Mouse (Mus musculus) stomach, embryonic 15.5 days (tissue): ENCODE measurements around the gene Ap1b1. TPM values are rescaled to one million over a fixed set of nuclear protein-coding genes. Genes with fewer than 3 reads are reported as not detected.

ENCODE experiments used
- ATAC-seq: fragments of 200-750 bp; cut with Nextera tagmentation; 2 replicates; pipeline ENCODE4 v1.8.0; 2017; ENCODE audit warnings: low read depth, moderate number of reproducible peaks, moderate TSS enrichment; ENCODE audit not compliant: insufficient read depth, low FRiP score
- H3K27ac ChIP-seq: fragments of 300-500 bp; sonication (generic); 2 replicates; pipeline ENCODE4 v1.5.1; 2015; ENCODE audit warnings: mild to moderate bottlenecking, inconsistent platforms
- H3K27me3 ChIP-seq: fragments of 300-500 bp; sonication (generic); replicated peaks from 2 replicates; pipeline ENCODE4 v1.6.1; 2015; ENCODE audit warnings: inconsistent platforms
- H3K36me3 ChIP-seq: fragments of 300-500 bp; sonication (generic); 2 replicates; pipeline ENCODE4 v1.6.1; 2015; ENCODE audit warnings: inconsistent platforms
- H3K4me1 ChIP-seq: fragments of 300-500 bp; sonication (generic); 2 replicates; pipeline ENCODE4 v1.6.1; 2015; ENCODE audit warnings: inconsistent platforms
- H3K4me2 ChIP-seq: fragments of 300-500 bp; sonication (generic); 2 replicates; pipeline ENCODE4 v1.6.1; 2015; ENCODE audit warnings: mild to moderate bottlenecking, inconsistent platforms
- H3K4me3 ChIP-seq: fragments of 300-500 bp; sonication (generic); replicated peaks from 2 replicates; pipeline ENCODE4 v1.5.1; 2015; ENCODE audit warnings: inconsistent platforms
- H3K9ac ChIP-seq: fragments of 300-500 bp; sonication (generic); 2 replicates; pipeline ENCODE4 v1.6.1; 2015; ENCODE audit warnings: inconsistent platforms
- H3K9me3 ChIP-seq: fragments of 300-500 bp; sonication (generic); 2 replicates; pipeline ENCODE4 v1.6.1; 2016; ENCODE audit warnings: inconsistent platforms
- WGBS: fragments of 180-500 bp; shearing (Covaris S2); methylation state at CpG from one replicate; pipeline ENCODE4 v1.1.7; 2015; 5-methylcytosine and 5-hydroxymethylcytosine counted together
- polyA plus RNA-seq: library from polyadenylated mRNA; unstranded; fragments of >200 nt; fragmentation: Nextera tagmentation; extraction: Ambion mirVana; gene quantifications from 2 replicates; pipeline ENCODE4 v1.2.1, GENCODE M21; 2015

The Ap1b1 gene
- polyA plus RNA-seq, 1 experiment from 2014 or later: 57.5 TPM

- WGBS: 38% methylated on average over 2 of the region's 2 CpGs
- no peak overlapping the region for H3K27ac ChIP-seq
- no peaks in the 10 kb centered on the region for H3K9me3 ChIP-seq
- ATAC-seq: no peak
- H3K4me3 ChIP-seq: no peak overlapping the region
- no peak overlapping the region for H3K4me2 ChIP-seq
- no peaks in the 10 kb centered on the region for H3K4me1 ChIP-seq
- H3K27me3 ChIP-seq: no peaks in the 10 kb centered on the region
- no peak overlapping the region for H3K9ac ChIP-seq
- no peaks in the 10 kb centered on the region for H3K36me3 ChIP-seq
These were observed 19.1 kb upstream of the Ap1b1 start for GRCm38 (mm10) chr11:4967549-4967948.

GRCm38 (mm10) chr11:4968376-4968775 lies 18.2 kb upstream of the Ap1b1 start:
- WGBS: 73% methylated on average over 10 of the region's 10 CpGs
- no peaks in the 10 kb centered on the region for H3K36me3 ChIP-seq
- no peak overlapping the region for H3K4me3 ChIP-seq
- H3K4me2 ChIP-seq: no peak overlapping the region
- ATAC-seq: no peak
- H3K9me3 ChIP-seq: no peaks in the 10 kb centered on the region
- H3K9ac ChIP-seq: no peak overlapping the region
- no peaks in the 10 kb centered on the region for H3K4me1 ChIP-seq
- no peak overlapping the region for H3K27ac ChIP-seq
- no peaks in the 10 kb centered on the region for H3K27me3 ChIP-seq

- WGBS: 55% methylated on average over 13 of the region's 13 CpGs
- Histone ChIP-seq H3K36me3 (no peaks in the 10 kb centered on the region), H3K27me3 (no peaks in the 10 kb centered on the region), H3K4me2 (no peak overlapping the region), H3K9ac (no peak overlapping the region), H3K9me3 (no peaks in the 10 kb centered on the region), H3K4me1 (no peaks in the 10 kb centered on the region), H3K4me3 (no peak overlapping the region), H3K27ac (no peak overlapping the region)
- peak; percentile 68 for ATAC-seq
These were observed 13.4 kb upstream of the Ap1b1 start for GRCm38 (mm10) chr11:4972967-4973870.

GRCm38 (mm10) chr11:4973871-4974256 lies 12.8 kb upstream of the Ap1b1 start:
- H3K27ac ChIP-seq: no peak overlapping the region
- no peak for ATAC-seq
- H3K4me1 ChIP-seq: no peaks in the 10 kb centered on the region
- H3K9ac ChIP-seq: no peak overlapping the region
- H3K9me3 ChIP-seq: no peaks in the 10 kb centered on the region
- 90% methylated on average over 2 of the region's 2 CpGs for WGBS
- no peaks in the 10 kb centered on the region for H3K36me3 ChIP-seq
- H3K27me3 ChIP-seq: no peaks in the 10 kb centered on the region
- H3K4me2 ChIP-seq: no peak overlapping the region
- H3K4me3 ChIP-seq: no peak overlapping the region

GRCm38 (mm10) chr11:4974376-4975122 lies 12.1 kb upstream of the Ap1b1 start:
- Histone ChIP-seq H3K4me1 (no peaks in the 10 kb centered on the region), H3K27me3 (no peaks in the 10 kb centered on the region), H3K27ac (no peak overlapping the region), H3K36me3 (no peaks in the 10 kb centered on the region), H3K9me3 (no peaks in the 10 kb centered on the region), H3K4me3 (no peak overlapping the region), H3K4me2 (no peak overlapping the region), H3K9ac (no peak overlapping the region)
- WGBS: 57% methylated on average over 11 of the region's 11 CpGs
- ATAC-seq: no peak

DNA sequence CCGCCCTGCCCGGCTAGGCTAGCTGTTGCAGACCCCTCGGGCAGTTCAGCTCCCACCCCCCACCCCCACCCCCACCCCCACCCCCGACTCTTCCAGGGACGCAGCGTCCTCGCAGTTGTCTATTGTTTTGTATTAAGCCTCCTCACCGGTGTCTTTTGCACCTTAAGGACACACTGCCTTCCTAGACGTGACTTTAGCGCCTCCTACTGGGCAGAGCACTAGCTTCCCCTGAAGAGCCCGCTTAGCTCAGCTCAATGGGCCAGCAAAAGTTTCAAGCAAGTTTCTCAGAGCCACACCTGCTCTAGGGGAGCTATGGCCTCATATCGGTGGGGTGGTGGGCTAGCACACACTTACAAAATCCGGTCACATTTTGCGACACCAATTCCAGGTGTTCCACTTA lies 11.0 kb upstream of the Ap1b1 start:
- H3K9ac ChIP-seq: no peak overlapping the region
- H3K36me3 ChIP-seq: no peaks in the 10 kb centered on the region
- peak overlapping the region; percentile 27; the same call in 1 of the 2 replicates for H3K4me2 ChIP-seq
- no peak overlapping the region for H3K4me3 ChIP-seq
- H3K27me3 ChIP-seq: no peaks in the 10 kb centered on the region
- peak; percentile 53; the same call in 1 of the 2 replicates for ATAC-seq
- WGBS: 6% methylated on average over 14 of the region's 14 CpGs
- H3K27ac ChIP-seq: no peak overlapping the region
- no peaks in the 10 kb centered on the region for H3K4me1 ChIP-seq
- no peaks in the 10 kb centered on the region for H3K9me3 ChIP-seq

GRCm38 (mm10) chr11:4983010-4983409 lies 3.6 kb upstream of the Ap1b1 start:
- WGBS: 65% methylated on average over 3 of the region's 3 CpGs
- no peak overlapping the region for H3K4me2 ChIP-seq
- peaks cover 9% of the 10 kb centered on the region; the same call in 1 of the 2 replicates for H3K4me1 ChIP-seq
- H3K4me3 ChIP-seq: no peak overlapping the region
- no peak overlapping the region for H3K27ac ChIP-seq
- H3K27me3 ChIP-seq: no peaks in the 10 kb centered on the region
- no peaks in the 10 kb centered on the region for H3K36me3 ChIP-seq
- H3K9ac ChIP-seq: no peak overlapping the region
- no peak for ATAC-seq
- H3K9me3 ChIP-seq: no peaks in the 10 kb centered on the region

DNA sequence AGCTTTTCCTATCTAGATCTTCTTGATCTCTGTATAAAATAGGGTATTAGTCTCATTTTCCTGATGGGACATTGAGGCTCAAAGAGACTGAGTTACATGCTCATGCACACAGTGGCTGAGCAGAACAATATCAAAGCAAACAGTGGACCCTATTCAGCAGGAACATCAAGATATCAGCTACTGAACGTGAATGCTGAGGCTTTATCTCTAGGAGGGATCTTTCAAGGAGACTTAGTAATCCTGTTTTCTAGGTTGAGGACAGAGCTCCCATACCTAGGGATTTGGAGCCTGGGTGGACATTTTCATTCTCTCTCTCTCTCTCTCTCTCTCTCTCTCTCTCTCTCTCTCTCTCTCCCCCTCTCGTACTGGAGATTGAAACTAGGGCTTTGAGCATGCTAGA lies 3.1 kb upstream of the Ap1b1 start:
- no peak for ATAC-seq
- H3K36me3 ChIP-seq: no peaks in the 10 kb centered on the region
- no peaks in the 10 kb centered on the region for H3K27me3 ChIP-seq
- H3K4me1 ChIP-seq: peaks cover 9% of the 10 kb centered on the region; the same call in 1 of the 2 replicates
- no peak overlapping the region for H3K9ac ChIP-seq
- no peaks in the 10 kb centered on the region for H3K9me3 ChIP-seq
- H3K4me2 ChIP-seq: no peak overlapping the region
- H3K27ac ChIP-seq: no peak overlapping the region
- no peak overlapping the region for H3K4me3 ChIP-seq
- WGBS: 68% methylated on average over 2 of the region's 2 CpGs

DNA sequence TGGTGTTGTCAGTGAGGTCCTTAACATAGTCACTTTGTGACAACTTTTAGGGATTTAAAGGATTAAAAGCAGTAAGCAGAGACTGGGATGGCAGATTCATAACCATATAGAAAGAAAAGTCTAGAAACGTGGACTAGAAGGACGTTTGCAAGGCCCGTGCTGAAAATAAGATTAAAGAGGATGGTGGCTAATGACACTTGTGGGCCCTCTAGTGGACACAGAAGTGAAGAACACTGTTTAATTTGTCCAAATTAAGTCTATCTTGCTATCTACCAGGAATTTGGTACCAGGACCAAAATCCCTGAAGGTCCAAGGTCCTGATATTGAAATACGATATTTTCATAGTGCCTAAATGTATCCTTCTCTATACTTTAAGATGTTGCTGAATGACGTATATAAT lies 2.4 kb upstream of the Ap1b1 start:
- H3K27me3 ChIP-seq: no peaks in the 10 kb centered on the region
- H3K36me3 ChIP-seq: no peaks in the 10 kb centered on the region
- H3K4me3 ChIP-seq: no peak overlapping the region
- peaks cover 9% of the 10 kb centered on the region; the same call in 1 of the 2 replicates for H3K4me1 ChIP-seq
- H3K4me2 ChIP-seq: peak overlapping the region; percentile 32
- H3K27ac ChIP-seq: no peak overlapping the region
- no peak for ATAC-seq
- H3K9ac ChIP-seq: no peak overlapping the region
- no peaks in the 10 kb centered on the region for H3K9me3 ChIP-seq
- WGBS: 4% methylated on average over 5 of the region's 5 CpGs

DNA sequence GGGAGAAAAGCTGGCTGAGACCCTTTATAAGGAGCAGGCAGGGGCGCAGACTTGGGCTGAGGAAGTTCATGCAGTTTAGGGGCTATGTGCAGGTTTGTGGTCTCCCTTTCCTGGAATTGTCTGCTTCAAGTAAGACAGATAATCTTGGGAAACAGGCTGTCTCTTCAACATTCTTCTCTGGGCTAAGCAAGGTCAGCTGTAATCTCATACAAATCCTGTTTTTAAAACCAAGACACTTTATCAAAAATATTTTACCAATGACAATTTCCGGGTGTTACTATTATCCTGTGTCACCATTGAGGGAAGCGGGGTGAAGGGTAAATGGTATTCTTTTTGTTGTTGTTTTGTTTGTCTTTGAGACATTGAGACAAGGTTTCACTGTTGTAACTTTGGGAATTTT lies 1.8 kb upstream of the Ap1b1 start:
- Histone ChIP-seq H3K36me3 (no peaks in the 10 kb centered on the region), H3K4me1 (peaks cover 9% of the 10 kb centered on the region; the same call in 1 of the 2 replicates), H3K4me3 (no peak overlapping the region), H3K27ac (no peak overlapping the region), H3K9me3 (no peaks in the 10 kb centered on the region), H3K27me3 (no peaks in the 10 kb centered on the region), H3K4me2 (no peak overlapping the region), H3K9ac (no peak overlapping the region)
- ATAC-seq: no peak
- WGBS: 62% methylated on average over 3 of the region's 3 CpGs

GRCm38 (mm10) chr11:4987487-4987852 lies 846 bp downstream of the Ap1b1 start:
- ATAC-seq: no peak
- no peaks in the 10 kb centered on the region for H3K27me3 ChIP-seq
- peak overlapping the region; percentile 60 for H3K9ac ChIP-seq
- H3K27ac ChIP-seq: peak overlapping the region; percentile 33; the same call in 1 of the 2 replicates
- peak overlapping the region; percentile 91 for H3K4me2 ChIP-seq
- H3K4me1 ChIP-seq: peaks cover 9% of the 10 kb centered on the region; the same call in 1 of the 2 replicates
- peak overlapping the region; percentile 67 for H3K4me3 ChIP-seq
- H3K36me3 ChIP-seq: no peaks in the 10 kb centered on the region
- no peaks in the 10 kb centered on the region for H3K9me3 ChIP-seq
- 49% methylated on average over 11 of the region's 11 CpGs for WGBS

GRCm38 (mm10) chr11:4989187-4989586 lies 2.6 kb downstream of the Ap1b1 start:
- Histone ChIP-seq H3K4me2 (no peak overlapping the region), H3K4me3 (no peak overlapping the region), H3K9me3 (no peaks in the 10 kb centered on the region), H3K4me1 (peaks cover 9% of the 10 kb centered on the region; the same call in 1 of the 2 replicates), H3K36me3 (no peaks in the 10 kb centered on the region), H3K9ac (no peak overlapping the region), H3K27me3 (no peaks in the 10 kb centered on the region), H3K27ac (no peak overlapping the region)
- no peak for ATAC-seq
- WGBS: 67% methylated on average over 3 of the region's 3 CpGs
